Mouse (Mus musculus) kidney, embryonic 16.5 days (tissue): ENCODE results near the gene Ola1. TPM values are rescaled to one million over a fixed set of nuclear protein-coding genes. Genes with fewer than 3 reads are reported as not detected.

ENCODE experiments used
- ATAC-seq: fragments of 200-750 bp; cut with Nextera tagmentation; 2 replicates; pipeline ENCODE4 v1.8.0; 2017; ENCODE audit warnings: moderate TSS enrichment; ENCODE audit not compliant: low FRiP score, low TSS enrichment
- H3K27ac ChIP-seq: fragments of 300-500 bp; sonication (generic); 2 replicates; pipeline ENCODE4 v1.5.1; 2014; ENCODE audit warnings: low read length
- H3K27me3 ChIP-seq: fragments of 300-500 bp; sonication (generic); 2 replicates; pipeline ENCODE4 v1.6.1; 2014; ENCODE audit warnings: low read length, control low read depth, mixed read lengths; ENCODE audit not compliant: insufficient read depth
- H3K36me3 ChIP-seq: fragments of 300-500 bp; sonication (generic); 2 replicates; pipeline ENCODE4 v1.6.1; 2014; ENCODE audit warnings: low read length, control low read depth, mixed read lengths; ENCODE audit not compliant: insufficient read depth
- H3K4me1 ChIP-seq: fragments of 300-500 bp; sonication (generic); 2 replicates; pipeline ENCODE4 v1.6.1; 2014; ENCODE audit warnings: low read length, control low read depth, mixed read lengths; ENCODE audit not compliant: insufficient read depth
- H3K4me2 ChIP-seq: fragments of 300-500 bp; sonication (generic); replicated peaks from 2 replicates; pipeline ENCODE4 v1.6.1; 2014; ENCODE audit warnings: low read depth, low read length
- H3K4me3 ChIP-seq: fragments of 300-500 bp; sonication (generic); 2 replicates; pipeline ENCODE4 v1.5.1; 2014; ENCODE audit warnings: mild to moderate bottlenecking, low read length
- H3K9ac ChIP-seq: fragments of 300-500 bp; sonication (generic); replicated peaks from 2 replicates; pipeline ENCODE4 v1.6.1; 2014; ENCODE audit warnings: low read length
- H3K9me3 ChIP-seq: fragments of 300-500 bp; sonication (generic); 2 replicates; pipeline ENCODE4 v1.6.1; 2016; ENCODE audit warnings: low read length, control low read depth
- WGBS: fragments of 180-500 bp; shearing (Covaris S2); extraction: QIAGEN DNeasy Blood & Tissue Kit; methylation state at CpG from one replicate; pipeline ENCODE4 v1.1.7; 2014; 5-methylcytosine and 5-hydroxymethylcytosine counted together
- polyA plus RNA-seq: library from polyadenylated mRNA; unstranded; fragments of >200 nt; fragmentation: Nextera tagmentation; extraction: Ambion mirVana; gene quantifications from 2 replicates; pipeline ENCODE4 v1.2.1, GENCODE M21; 2015

Gene Ola1
- polyA plus RNA-seq, 1 experiment from 2014 or later = 79.4 TPM

DNA sequence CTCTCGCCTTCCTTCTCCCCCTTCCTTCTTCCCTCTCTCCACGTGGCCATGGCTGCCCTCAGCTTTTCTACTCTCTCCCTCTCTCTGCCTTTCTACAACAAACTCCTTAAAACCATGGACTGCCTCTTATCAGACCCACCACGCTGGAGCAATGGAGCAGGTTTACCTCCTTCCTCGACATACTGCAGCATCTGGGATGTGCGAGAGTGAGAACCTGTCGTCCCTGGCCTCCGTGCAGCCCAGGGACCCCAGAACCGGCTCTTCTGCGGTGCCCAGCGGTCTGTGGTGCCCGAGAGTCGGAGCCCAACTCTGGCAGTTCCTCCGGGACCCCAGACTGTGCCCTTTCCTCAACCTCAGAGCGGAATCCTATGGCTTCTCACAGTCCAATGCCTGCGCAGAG lies 139.4 kb downstream of the Ola1 start:
- H3K4me3 ChIP-seq = no peak overlapping the region
- no peak for ATAC-seq
- peaks cover 3% of the 10 kb centered on the region; the same call in 1 of the 2 replicates for H3K4me1 ChIP-seq
- no peak overlapping the region for H3K27ac ChIP-seq
- H3K4me2 ChIP-seq = no peak overlapping the region
- H3K9me3 ChIP-seq = no peaks in the 10 kb centered on the region
- H3K27me3 ChIP-seq = no peaks in the 10 kb centered on the region
- no peak overlapping the region for H3K9ac ChIP-seq
- no peaks in the 10 kb centered on the region for H3K36me3 ChIP-seq
- WGBS = 71% methylated on average over 15 of the region's 15 CpGs

DNA sequence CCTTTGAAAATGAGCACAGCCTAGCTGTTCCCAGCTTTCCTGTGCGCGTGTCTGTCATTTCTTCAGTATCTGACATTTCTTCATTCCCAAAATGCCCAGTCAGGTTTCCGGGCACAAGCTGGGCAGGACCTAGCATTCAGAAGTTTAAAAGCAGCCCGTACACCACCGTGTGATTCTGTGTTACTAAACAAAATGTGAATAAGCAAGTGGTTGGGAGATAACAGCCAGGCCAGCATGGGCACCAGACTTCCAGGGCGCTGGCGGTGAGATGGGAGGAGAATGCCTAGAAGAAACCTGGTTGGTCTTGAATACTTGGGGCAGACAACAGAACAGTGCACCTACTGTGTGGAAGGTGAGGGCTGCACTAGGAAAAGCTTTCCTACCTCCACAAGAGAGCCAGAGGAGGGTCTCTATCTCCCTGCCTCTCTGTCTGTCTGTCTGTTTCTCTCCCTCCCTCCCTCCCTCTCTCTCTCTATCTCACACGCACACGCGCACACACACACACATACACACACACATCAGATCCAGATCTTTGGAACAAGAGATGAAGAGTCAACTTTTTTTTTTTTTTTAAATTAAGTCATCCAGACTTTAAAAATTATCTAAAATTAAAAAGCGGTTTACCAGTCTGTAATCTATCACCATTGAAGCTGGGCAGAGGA lies 144.8 kb downstream of the Ola1 start:
- H3K9ac ChIP-seq = no peak overlapping the region
- no peak overlapping the region for H3K4me3 ChIP-seq
- H3K27me3 ChIP-seq = no peaks in the 10 kb centered on the region; the same call in 1 of the 2 replicates
- no peaks in the 10 kb centered on the region for H3K36me3 ChIP-seq
- 91% methylated on average over 11 of the region's 11 CpGs for WGBS
- ATAC-seq = no peak
- H3K4me2 ChIP-seq = no peak overlapping the region
- no peak overlapping the region for H3K27ac ChIP-seq
- no peaks in the 10 kb centered on the region for H3K9me3 ChIP-seq
- H3K4me1 ChIP-seq = no peaks in the 10 kb centered on the region

DNA sequence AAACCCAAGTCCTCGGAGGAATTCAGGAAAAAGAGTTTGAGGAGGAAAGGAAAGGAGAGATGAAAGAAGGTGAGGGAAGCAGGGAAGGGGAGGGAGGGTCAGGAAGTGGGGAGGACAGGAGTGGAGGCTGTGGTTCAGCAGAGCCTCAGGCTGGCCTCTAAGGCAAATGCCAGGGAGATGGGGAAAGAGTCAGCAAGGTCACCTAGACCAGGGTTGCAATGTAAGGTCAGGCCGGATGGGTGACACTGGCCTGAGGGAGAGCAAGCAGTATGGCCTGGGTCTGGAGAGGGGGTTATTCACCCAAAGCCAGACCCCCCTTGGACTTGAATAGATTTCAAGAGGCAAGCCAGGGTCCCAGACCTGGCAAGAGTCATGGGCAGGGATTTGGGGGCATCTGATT lies 147.5 kb downstream of the Ola1 start:
- no peak overlapping the region for H3K4me3 ChIP-seq
- H3K9ac ChIP-seq = no peak overlapping the region
- no peak overlapping the region for H3K27ac ChIP-seq
- H3K4me1 ChIP-seq = peaks cover 8% of the 10 kb centered on the region; the same call in 1 of the 2 replicates
- no peaks in the 10 kb centered on the region for H3K9me3 ChIP-seq
- no peak overlapping the region for H3K4me2 ChIP-seq
- no peaks in the 10 kb centered on the region for H3K36me3 ChIP-seq
- WGBS = 51% methylated on average over 2 of the region's 2 CpGs
- no peaks in the 10 kb centered on the region; the same call in 1 of the 2 replicates for H3K27me3 ChIP-seq
- ATAC-seq = no peak

DNA sequence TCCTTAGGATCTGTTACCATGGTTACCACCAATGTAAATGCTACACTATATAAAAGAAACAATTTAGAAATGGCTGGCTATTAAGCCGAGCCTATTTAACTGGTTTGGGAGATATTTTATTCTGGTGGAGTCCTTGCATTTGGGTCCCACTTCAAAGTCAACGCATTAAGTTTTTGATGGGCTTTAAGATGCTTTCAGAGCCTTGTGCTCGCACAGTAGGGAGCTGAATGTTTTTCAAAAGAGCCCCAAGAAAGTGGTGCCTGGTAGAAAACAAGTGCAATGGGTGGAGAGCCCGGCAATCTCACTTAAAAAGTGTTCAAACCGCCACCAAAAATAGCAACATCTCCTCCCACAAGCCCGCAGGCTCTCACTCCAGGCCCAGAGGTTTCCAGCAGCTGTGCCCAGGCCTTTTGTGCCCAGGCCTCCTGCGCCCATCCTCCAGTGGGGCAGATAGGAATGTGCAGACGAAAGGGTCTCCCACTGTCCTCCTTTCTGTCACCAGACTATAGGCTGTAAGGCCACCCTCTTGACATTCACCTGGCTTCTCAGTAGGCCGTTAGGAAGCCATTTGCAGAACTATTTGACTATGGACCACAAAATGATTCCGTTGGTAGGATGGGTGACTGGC lies 148.2 kb downstream of the Ola1 start:
- Histone ChIP-seq H3K9ac (no peak overlapping the region), H3K27me3 (no peaks in the 10 kb centered on the region; the same call in 1 of the 2 replicates), H3K4me1 (peaks cover 9% of the 10 kb centered on the region; the same call in 1 of the 2 replicates), H3K4me2 (no peak overlapping the region), H3K9me3 (no peaks in the 10 kb centered on the region), H3K27ac (no peak overlapping the region), H3K36me3 (no peaks in the 10 kb centered on the region), H3K4me3 (no peak overlapping the region)
- 67% methylated on average over 10 of the region's 10 CpGs for WGBS
- ATAC-seq = no peak

DNA sequence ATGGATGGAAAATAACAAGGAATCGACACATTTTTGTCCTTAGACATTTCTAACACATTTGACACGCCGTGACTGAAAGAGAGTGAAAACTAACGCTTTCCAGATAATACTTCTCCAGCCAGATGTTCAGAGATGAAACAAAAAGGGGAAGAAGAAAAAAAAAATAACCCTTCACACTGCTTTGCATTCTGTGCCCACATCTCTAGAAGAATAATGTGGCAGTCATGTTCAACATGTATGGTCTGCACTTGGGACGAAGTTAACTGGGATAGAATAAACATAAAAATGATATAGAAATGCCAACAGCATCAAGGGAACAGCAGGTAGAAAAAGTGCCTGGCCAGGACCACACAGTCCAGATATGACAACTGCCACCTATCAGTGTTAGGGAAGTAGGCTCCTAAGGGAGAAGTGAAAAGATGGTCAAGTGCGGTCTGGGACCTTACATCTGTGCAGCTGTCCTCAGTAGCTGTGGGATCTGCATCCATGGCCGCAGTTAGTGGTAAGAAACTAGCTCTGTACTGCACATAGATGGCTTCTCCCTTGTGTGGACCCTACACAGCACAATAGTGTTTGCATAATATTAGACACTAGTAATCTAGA lies 149.4 kb downstream of the Ola1 start:
- Histone ChIP-seq H3K4me2 (no peak overlapping the region), H3K4me1 (peaks cover 9% of the 10 kb centered on the region; the same call in 1 of the 2 replicates), H3K9me3 (no peaks in the 10 kb centered on the region), H3K27me3 (no peaks in the 10 kb centered on the region; the same call in 1 of the 2 replicates), H3K36me3 (no peaks in the 10 kb centered on the region), H3K4me3 (no peak overlapping the region), H3K27ac (no peak overlapping the region), H3K9ac (no peak overlapping the region)
- 89% methylated on average over 7 of the region's 7 CpGs for WGBS
- no peak for ATAC-seq

DNA sequence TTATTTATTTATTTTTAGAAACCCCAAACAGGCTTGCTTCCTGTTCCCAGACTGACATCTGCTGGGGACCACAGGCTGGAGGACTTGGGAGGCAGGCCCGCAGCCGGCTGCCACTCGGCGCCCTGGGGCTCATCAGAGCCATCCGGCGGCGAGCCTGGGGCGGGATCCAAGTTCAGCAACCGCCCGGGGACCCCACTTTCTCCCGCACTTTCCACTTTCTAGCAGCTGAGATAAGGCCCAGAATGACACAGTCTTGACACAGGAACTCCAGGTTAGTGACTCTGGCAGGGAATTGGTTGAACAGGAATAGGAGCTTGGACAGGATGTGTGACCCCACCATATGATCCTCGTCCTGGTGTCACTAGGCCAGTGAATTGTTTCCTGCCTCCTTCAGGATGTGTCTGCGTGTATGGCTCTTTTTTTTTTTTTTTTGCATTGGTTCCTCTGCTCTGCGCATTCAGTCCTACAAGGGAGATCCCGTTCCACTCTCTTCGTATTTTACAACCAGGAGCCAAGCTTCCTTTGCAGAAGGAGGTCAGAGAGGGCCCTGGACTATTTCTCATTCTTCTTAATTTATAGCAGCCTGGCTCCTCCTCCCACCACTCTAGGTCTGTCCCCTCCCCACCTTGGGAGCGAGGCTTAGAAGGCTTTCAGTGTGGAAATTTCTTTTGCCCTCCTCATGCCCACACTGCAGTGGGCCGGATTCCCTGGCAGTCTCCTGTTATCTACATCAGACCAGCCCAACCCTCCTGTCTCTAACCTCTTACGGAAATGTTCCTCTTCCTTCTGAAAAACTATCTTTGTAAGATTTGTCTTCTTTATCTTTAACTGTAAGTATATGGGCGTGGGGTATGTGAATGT lies 152.2 kb downstream of the Ola1 start:
- Histone ChIP-seq H3K36me3 (no peaks in the 10 kb centered on the region), H3K27ac (peak overlapping the region; percentile 46; the same call in 1 of the 2 replicates), H3K9me3 (no peaks in the 10 kb centered on the region), H3K4me2 (peak overlapping the region; percentile 40), H3K4me3 (no peak overlapping the region; the same call in 1 of the 2 replicates), H3K9ac (no peak overlapping the region), H3K27me3 (no peaks in the 10 kb centered on the region), H3K4me1 (peaks cover 9% of the 10 kb centered on the region; the same call in 1 of the 2 replicates)
- WGBS = 11% methylated on average over 20 of the region's 20 CpGs
- ATAC-seq = peak; percentile 82

DNA sequence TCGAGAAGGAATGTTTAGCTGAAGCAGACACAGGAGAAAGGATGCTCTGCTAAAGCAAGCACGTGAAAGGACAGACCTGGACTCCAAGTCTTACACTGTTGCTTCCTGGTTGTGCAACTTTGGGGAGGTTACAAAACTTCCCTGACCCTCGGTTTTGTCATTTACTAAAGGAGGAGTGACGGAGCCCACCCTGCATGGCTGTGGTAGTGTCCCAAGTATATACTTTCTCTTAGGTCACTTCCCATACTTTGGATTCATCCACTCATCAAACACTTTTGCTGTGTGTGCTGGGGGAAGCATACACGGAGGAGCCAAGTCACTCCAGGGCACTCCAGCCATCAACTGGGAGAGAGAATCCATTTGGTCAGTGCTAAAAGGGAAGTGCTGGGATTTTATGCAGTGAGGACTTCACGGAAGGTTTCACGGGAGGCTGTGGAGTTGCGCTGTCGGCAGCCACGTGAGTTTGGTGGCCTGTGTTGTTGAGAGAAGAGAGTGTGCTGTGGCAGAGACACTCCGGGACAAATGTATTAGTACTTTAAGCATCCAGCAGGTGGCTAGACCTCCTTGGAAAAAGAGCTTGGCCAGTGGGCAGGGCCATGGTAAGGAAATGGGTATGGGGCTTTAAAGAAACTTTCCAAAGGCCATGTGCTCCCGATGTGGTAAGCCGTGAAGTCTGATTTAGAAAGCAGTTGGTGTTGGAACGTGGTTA lies 154.7 kb downstream of the Ola1 start:
- H3K27ac ChIP-seq = no peak overlapping the region
- ATAC-seq = no peak
- peaks cover 9% of the 10 kb centered on the region; the same call in 1 of the 2 replicates for H3K4me1 ChIP-seq
- H3K4me3 ChIP-seq = no peak overlapping the region
- no peaks in the 10 kb centered on the region for H3K9me3 ChIP-seq
- H3K27me3 ChIP-seq = no peaks in the 10 kb centered on the region
- no peak overlapping the region for H3K9ac ChIP-seq
- no peaks in the 10 kb centered on the region for H3K36me3 ChIP-seq
- WGBS = 80% methylated on average over 14 of the region's 14 CpGs
- no peak overlapping the region for H3K4me2 ChIP-seq

DNA sequence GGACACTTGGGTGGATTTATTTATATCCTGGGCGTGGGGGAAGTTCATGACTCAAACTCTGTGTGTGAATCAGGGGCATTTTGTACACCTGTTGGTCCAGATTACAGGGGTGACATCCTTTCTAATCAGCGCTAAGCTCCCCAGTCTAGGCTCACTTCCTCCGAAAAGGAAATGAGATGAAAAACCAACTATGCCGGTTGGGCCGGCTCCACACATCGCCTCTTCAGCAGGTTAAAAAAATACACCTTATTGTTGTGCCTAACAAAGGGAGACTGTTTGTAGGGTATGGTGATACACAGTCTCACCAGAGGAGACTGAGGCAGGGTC lies 158.5 kb downstream of the Ola1 start:
- 49% methylated on average over 6 of the region's 6 CpGs for WGBS
- no peak for ATAC-seq

DNA sequence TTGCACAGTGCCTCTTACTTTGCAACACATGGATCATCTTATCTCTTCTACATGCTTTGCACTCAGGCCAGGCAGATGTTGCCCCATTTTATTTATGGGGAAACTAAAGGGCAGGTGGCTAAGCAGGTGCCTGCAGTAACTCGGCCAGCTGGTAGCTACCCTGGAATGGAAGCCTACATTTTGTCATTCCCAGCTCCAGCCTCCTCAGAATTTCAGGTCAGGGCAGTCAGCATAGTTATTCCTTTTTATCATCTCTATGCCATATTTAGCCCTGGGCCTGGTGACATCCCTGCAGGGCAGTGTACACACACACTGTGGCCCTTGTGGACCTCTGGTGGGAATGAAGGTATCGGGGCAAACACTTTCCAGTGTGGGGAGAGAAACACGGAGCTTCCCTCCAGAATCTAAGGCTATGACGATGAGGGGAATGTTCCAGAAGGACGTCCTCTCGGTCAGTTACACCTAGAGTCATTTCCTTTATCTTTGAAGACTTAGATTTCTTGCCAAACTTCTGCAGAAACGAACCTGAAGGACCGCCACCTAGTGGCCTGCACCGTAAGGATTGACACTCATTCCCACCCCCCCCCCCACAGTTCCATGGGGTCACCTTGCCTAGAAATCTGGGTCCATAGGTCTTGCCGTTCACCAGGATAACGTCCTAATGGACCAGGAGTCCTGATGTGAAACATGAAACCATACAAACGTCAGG lies 159.0 kb downstream of the Ola1 start:
- Histone ChIP-seq H3K27ac (no peak overlapping the region), H3K4me1 (no peaks in the 10 kb centered on the region; the same call in 1 of the 2 replicates), H3K9ac (no peak overlapping the region), H3K9me3 (no peaks in the 10 kb centered on the region), H3K27me3 (no peaks in the 10 kb centered on the region), H3K36me3 (no peaks in the 10 kb centered on the region), H3K4me3 (no peak overlapping the region), H3K4me2 (no peak overlapping the region)
- 27% methylated on average over 12 of the region's 12 CpGs for WGBS
- no peak for ATAC-seq

More for the DNA sequence above, 158.5 kb downstream of the Ola1 start:
- no peak overlapping the region for H3K4me2 ChIP-seq
- H3K4me1 ChIP-seq = no peaks in the 10 kb centered on the region; the same call in 1 of the 2 replicates
- no peaks in the 10 kb centered on the region for H3K9me3 ChIP-seq
- no peak overlapping the region for H3K27ac ChIP-seq
- H3K9ac ChIP-seq = no peak overlapping the region
- H3K27me3 ChIP-seq = no peaks in the 10 kb centered on the region
- no peaks in the 10 kb centered on the region for H3K36me3 ChIP-seq
- H3K4me3 ChIP-seq = no peak overlapping the region
